Mouse (Mus musculus) CD4-positive, CD25-positive, alpha-beta regulatory T cell, adult 2 months (primary cell): ENCODE measurements around the gene Tenm3.

Source experiments
- DNase-seq: peaks from one replicate; pipeline ENCODE4 v3.0.0-alpha.2; 2012; ENCODE audit warnings: low read depth, low spot score

Gene Tenm3

GRCm38 (mm10) chr8:48522004-48522403 lies 321.7 kb downstream of the Tenm3 start:
- DNase-seq, result no peak

DNA sequence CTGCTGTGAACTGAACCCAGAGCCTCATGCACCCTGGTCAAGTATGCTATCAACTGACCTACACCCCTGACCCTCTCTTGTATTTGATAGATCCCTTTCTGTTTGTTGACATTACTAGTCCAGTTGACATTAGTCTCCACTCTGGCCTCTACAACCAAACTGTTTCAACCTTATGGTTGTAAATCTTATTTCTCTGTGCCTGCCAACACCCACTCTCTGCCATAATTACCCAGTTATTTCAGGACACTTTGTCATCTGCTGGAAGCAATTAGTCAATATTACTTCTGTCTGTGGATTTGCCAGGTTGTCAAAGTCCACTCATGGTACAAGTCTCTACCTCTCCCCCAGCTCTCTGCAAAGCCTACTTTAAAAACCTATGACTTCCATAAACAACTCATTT lies 326.3 kb downstream of the Tenm3 start:
- DNase-seq, result no peak

GRCm38 (mm10) chr8:48514230-48514629 lies 329.5 kb downstream of the Tenm3 start:
- no peak for DNase-seq

DNA sequence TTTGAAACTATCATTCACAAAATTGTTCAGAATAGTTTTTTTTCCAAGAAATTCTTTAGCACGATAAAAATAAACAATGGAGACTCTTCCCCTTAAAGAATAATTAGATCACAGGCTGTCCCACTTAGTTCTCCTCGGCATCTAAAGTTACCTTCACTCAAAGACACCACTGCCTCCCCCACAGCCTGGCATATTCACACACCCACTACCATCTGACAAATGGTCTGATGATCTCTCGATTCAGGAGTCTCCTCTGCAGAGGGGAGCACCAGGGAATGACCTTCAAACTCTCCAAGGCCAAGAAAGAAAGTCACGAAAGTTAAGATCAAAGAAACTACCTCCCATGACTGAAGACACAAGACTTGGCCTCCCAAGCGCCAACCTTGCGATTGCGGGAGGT lies 329.9 kb downstream of the Tenm3 start:
- DNase-seq, result no peak

DNA sequence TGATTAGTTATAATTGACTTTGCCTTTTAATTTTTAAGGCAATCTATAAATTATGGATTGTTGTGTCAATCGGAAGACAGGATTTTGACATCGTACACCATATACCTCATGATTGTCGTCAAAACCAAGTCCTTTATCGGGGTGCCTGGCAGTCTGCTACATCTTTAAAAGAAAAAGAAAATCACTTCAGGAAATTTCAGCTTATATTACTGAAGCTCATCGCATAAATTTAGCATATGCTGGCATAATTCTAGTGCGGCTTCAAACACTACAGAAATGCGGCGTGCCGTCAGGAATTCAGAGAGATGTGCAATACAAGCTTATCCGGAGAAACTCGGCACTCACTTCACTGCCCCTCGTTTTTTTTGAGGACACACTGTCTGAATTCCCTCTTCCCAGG lies 332.2 kb downstream of the Tenm3 start:
- DNase-seq, result no peak

- no peak for DNase-seq
Observed at GRCm38 (mm10) chr8:48511137-48511536, 332.6 kb downstream of the Tenm3 start.

DNA sequence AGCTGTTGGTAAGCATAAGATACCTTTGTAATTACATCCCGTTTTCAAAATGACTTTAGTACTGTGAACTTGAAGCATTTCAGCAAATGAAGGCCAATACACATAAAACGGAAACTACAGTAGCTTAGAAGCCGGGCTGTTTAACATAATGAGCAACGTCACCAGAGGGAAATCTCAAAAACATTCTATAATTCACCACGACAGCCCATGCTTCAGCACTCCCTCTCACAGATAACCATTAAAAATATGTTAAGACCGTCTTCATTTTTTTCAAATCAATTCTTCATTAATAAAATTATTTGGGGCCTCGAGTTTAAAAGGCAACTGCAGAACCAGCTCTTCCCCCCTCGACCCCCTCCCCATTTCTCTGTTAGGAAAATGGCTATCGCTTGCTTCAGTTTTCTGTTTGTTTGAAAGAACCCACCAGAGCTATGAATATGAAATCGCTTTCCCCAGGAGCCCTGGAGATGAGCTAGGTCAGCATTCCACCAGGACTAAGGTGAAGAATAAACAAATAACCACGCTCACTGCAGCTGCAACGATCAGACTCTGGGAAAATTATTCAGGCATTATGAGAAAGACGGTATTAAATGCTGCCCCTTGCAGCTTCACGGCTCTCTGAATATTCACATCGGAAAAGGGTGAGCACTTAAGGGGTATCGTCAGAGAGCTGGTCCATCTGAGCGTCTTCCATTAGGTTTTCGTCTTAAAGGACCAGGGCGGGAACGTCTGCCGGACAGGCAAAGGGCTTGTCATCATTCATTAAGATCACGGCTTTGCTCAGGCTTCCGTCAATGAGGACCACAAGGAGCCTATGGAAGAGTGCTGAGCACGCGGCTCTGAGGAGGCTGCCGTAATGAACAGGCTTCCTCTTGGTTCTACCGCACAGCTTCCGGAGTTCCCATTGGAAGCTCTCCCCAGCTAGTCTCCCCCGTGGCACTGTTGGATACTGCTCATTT lies 334.8 kb downstream of the Tenm3 start:
- no peak for DNase-seq

DNA sequence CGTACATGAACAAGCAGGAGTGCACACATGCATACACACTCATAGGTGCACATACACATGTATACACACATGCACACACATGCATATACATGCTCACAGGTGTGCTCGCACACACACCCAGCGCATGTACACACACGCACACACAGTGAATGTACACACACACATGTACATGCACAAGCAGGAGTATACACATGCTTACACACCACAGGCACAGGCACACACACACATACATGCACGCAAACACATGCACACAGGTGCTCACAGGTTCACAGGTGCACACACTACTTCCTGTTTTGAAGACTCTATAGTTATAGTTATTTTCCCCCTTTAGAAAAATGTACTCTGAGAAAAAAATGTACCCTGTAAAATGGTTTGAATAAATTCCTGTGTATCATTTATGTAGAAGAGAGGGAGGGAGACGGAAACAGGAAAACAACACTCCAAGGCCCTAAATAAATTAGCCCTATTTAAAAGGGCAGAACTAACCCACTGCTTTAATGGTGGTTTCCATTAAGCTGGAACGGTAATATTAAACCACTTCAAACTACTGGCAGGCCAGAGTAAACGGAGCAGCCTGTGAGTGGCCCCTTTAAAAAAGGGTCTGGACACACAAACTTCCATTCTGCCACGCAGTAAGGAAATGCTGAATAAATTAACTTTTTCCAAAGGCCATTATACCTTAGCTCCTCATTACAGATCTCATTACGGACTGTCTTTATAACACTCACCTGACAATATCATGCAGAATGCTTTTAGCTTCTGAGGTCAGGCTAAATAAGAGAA lies 335.8 kb downstream of the Tenm3 start:
- no peak for DNase-seq

DNA sequence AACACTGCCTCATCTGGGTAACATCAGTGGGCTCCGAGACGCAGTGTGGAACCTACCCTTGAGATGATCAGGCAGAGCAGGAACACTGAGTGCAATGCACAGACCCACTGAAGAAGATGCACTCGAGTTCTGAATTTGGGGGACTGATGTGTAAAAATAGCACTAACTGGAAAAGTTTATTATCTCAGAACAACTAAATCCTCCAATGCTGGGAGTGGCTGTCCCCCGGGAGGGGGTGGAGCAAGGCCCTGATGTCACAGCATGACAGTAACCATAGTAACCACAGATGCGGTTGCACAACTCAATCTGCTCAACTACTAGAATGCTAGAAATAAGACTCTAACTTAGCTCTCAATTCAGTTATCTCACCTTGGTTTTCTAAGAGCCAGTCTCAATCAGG lies 351.3 kb downstream of the Tenm3 start:
- DNase-seq, result no peak

DNA sequence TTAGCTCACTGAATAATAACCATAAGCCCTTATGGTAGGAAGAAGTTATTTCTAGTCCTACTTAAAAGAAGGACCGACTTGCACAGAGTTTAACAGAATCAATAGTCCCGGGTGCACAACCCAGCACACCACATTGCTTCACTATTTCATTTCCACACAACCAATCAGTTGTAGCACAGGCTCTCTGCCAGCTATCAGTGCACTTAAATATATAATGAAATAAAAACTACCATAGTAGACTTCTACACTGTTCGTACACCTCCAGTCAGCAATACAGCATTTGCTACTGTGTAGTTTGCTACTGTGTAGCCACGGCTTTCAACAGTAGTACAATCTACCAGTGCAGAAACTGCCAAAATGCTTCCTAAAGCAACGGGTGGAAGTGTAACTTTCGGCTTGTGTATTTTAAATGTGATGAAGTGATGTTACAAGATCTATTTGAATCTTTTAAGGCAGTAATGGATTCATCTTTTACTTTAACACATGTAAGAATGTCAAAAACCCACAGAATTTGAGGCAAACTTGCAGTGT lies 353.1 kb downstream of the Tenm3 start:
- no peak for DNase-seq

- DNase-seq, result no peak
Observed at GRCm38 (mm10) chr8:48489936-48490634, 353.7 kb downstream of the Tenm3 start.

DNA sequence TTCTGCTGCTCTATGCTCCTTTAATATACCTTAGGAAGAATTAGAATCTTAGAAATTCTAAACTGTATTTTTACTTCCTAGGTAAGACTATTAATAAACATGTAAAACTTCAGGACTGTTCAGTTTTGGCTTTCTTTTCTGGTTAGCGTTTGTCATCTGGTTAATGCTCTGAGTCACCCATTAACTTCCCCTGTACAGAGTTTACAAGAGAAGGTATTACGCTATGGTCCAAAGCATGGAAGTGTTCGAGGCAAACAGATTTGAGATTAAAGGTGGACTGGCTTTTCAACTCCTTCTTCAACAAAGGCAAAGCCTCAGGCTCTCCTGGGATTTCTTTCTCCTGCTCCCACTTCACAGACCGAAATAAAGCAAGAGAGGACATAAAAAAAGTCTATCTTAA lies 354.3 kb downstream of the Tenm3 start:
- DNase-seq, result no peak

DNA sequence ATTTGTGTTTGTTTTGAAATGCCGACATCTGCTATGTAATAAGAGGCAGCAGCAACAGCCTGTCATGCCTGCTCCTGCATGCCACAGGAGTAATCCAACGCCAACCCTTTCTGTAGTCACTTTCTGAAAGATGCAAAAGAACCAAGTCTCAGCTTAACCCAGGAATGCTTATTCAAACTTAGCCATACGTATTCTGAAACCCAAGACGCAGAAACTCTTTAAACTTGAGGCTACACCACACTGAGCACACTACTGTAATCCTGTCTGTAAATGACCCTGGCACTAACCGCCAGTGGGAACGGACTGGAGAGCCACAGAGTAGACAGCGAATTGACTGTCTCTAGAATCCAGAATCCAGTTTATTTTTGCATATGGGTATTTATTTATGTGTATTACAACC lies 354.9 kb downstream of the Tenm3 start:
- DNase-seq, result no peak

DNA sequence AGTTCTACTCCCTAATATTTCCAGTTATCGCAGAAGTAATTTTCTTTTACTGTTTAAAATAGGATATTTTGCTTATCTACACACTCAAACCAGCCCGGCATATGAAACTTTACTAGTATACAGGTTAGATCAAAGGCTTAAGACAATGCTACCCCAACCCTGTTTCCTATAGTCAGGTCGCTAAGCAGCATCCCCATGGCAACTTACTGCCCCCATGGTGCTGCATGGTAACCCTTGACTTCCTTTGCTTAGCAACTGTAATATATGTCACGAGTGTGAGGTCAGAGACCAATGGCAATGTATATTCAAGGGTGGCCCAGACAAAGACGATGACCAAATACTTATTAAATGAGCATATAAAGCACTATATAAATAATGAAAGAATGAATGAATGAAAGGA lies 359.6 kb downstream of the Tenm3 start:
- no peak for DNase-seq

DNA sequence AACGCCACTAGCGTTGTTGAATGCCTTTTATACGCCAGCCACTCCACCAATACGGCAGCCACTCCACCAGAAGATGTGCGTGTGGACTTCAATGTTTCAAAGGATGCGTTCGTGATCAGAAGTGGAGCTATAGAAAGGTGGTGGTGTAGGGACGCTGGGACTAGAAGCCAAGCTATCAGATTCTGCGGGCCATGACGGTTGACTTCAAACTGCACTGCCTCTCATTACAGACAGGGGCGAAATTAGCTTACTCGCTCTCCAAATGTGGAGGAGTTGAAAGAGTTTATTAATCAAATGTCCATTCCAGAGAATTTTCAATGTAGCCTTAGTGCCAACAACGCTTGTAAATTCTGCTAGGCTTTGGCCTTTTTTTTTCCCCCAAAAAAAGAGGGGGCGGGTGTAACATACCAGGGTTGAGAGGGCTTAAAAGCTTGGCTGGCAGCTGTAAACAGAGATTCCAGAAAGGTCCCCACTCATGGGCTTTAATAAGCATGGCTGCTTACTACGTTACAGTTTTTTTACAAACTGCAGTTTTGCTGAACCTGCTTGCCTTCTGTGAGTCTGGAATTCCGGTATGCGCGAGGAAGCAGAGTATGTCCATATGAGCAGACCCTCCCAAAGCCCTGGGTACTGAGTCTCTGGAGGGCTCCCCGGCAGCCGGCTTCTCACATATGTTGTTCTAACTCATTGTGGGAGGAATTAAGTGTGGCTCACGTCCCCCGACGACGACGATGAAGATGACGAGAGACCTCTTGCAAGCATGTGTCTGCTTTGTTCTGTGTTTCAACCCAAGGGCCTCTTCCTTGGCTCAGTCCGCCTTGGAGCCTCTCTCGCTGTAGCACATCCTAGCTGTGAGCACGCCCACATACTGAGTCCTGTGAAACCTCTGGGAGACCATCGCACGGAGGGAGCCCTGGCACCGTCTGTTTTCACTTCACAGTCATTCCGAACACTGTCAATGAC lies 361.8 kb downstream of the Tenm3 start:
- no peak for DNase-seq

DNA sequence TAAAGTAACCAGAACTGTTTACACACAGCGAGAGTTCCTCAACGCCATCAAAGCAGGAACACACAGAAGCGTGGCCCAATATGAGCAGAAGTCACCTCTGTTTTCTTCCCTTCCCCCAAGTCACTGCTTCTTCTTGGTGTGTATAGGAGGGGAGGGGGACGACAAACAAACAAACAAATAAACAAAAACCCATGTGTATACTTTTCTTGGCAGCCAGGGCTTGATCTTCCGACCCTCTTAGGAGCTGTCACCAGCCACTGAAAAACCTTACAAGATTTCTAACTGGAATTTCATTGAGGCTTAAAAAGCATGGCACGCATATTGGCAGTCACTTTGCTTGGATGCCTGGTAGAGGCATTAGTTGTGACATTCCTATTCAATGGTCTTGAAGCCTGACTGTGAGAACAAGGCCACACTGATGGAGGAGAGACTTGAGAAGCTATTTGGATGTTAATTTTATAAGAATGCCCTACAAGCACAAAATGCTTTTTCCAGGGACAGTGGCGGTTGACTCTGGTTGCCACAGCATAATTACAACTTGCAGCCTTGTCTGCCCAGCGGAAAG lies 366.3 kb downstream of the Tenm3 start:
- no peak for DNase-seq

DNA sequence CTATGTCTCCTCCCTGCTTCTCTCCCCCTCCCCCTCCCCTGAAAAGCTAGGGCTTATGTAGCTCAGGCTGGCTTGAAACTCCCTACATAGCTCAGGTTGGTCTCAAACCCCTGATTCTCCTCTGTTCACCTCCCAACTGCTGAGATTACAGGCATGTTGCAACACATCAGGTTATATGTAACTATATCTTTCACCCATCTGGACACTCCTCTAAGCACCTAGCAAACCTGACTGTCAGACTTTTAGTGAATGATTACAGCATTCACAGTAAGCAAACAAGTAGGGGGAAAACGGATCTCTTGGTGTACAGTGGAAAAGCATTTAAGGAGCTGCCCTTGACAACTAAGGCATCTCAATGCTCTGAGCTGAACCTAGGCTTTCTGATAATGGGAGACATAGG lies 366.9 kb downstream of the Tenm3 start:
- no peak for DNase-seq

DNA sequence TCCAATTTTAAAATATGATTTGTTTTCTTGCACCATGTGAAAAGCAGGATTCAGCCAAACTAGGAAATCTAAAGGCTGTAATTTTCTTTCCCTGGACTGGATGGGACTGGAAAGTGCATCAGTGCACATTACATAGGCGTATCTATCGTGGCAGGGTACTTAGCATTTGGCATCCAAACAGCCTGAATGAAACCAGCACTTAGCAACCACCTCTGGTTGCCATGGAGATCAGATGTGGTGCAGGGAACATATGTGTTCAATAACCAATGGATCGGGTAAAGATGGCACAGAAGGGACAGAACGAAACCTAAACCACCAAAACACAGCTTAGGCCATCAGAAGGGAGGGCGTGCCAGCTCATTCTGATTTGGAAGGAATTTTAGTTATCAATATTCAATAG lies 376.1 kb downstream of the Tenm3 start:
- no peak for DNase-seq

DNA sequence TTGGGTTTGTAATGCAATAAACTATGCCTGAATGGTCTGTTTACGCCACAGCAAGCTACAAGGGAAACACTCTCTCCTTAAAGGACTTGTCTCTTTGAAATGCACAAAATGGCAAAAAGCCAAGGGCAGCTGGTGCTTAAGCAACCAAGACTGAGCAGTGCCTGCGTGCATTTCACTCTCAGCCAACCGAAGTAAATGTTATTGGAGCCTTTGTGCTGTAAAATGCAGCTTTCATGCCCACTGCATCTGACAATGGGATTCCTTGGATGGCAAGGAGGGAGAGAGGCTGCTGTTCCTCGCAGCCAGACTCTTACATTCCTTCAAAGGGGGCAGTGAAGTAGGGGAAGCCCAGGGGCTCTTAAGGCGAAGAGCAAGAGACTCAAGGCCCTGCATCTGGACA lies 385.4 kb downstream of the Tenm3 start:
- DNase-seq, result no peak

DNA sequence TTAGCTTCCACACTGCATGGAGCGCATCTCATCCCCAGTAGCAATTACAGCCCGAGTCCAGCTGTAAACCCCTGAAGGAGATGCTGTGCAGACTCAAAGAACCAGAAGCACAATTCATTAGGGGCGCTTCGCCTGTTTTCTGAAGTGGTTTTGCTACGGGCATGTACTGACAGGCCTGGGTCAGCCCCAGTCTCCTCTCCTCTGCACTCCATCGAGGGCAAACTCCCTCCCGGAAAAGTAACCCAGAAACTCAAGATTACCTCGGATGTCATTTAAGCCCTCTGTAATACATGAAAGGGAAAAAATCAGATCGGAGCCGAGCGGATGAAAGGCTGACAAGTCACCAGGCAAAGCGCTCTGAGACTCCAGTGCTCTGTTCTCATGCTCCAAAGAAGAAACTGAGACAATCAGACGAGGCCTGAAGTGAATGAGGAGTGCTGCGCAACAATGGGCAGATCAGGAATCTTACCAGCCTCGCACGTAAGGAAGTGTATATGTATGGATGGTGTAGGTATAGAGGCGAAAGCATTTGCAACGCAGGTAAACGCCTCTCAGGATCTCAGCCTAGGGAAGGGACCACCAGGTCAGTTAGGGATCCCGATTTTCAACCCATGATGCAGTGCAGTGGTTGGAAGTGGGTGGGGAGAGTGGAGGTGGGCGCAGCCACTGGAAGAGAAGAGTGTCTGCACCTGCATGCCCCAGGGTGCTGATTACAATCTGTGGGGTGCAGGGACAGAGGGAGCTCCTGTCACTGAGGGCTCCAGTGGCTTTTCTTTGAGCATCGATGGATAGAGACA lies 387.2 kb downstream of the Tenm3 start:
- no peak for DNase-seq
